Comparison of ENCODE assay signal across 10 mouse cellular contexts in the genomic region with DNA sequence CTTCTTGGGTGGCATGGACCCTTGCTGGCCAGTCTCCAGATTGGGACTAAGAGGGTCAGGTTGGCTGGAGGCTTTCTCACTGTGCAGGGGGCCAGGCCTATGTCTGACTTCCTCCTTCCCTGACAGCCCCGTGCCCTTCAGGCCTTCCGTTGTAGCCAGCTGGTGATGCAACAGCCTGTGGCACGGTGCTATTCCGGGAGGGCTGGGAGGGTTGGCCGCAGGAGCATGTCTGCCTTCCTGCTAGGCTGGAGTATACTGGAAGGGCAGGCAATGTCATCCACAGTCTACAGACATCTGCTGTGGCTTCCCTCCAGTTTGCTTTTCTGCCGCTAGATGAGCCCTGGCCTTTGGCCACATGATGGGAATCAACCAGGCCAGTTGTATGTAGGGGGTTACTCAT. TPM values are rescaled to one million over a fixed set of nuclear protein-coding genes. Genes with fewer than 3 reads are reported as not detected.
DNase-seq lines count a peak whose midpoint lies in the region; ATAC-seq and TF ChIP-seq lines count a peak whose summit lies in the region.
"Had no signal": no experiment of that assay in that cellular context is flagged by ENCODE, and none has a peak within 500 bp of the region (broad histone marks: within the 10 kb centered on the region; RNA-seq: fewer than 3 reads in every experiment).

No protein-coding gene starts in this region.

- no peaks in the 10 kb centered on the region for H3K27me3 ChIP-seq in heart, adult 2 months (ENCODE audit: control insufficient read depth, insufficient read depth, low read length)
- H3K27me3 ChIP-seq in heart, embryonic 10.5 days (ENCODE audit: insufficient read depth, poor library complexity, severe bottlenecking): peaks cover 4% of the 10 kb centered on the region
- H3K27me3 ChIP-seq in heart, postnatal 0 days (ENCODE audit: control insufficient read depth, insufficient read depth, low read length): no peaks in the 10 kb centered on the region
- H3K27me3 ChIP-seq: midbrain, embryonic 12.5 days had no signal

- no peak overlapping the region for H3K4me2 ChIP-seq in heart, postnatal 0 days (ENCODE audit: low read depth, low read length)
- H3K4me2 ChIP-seq: midbrain, embryonic 12.5 days had no signal

- peak; percentile 76 for ATAC-seq in heart, postnatal 0 days (ENCODE audit: insufficient read depth, low read depth)

- H3K79me2 ChIP-seq in heart, adult 2 months (replicated peaks; ENCODE audit: control insufficient read depth, insufficient read depth, low read length): no peaks in the 10 kb centered on the region

- no peak for TF ChIP-seq CTCF in heart, adult 2 months (IDR thresholded peaks at IDR 0.05)
- TF ChIP-seq CTCF in bone marrow macrophage, adult 2 months (IDR thresholded peaks at IDR 0.05; ENCODE audit: low read depth, low read length): no peak
- TF ChIP-seq CTCF in heart, postnatal 0 days (IDR thresholded peaks at IDR 0.05; ENCODE audit: low read depth): no peak

- peak overlapping the region; percentile 45; the same call in 1 of the 2 replicates for H3K9ac ChIP-seq in heart, adult 2 months (ENCODE audit: low read depth, low read length)
- H3K9ac ChIP-seq in heart, postnatal 0 days (replicated peaks; ENCODE audit: low read depth, low read length): no peak overlapping the region
- H3K9ac ChIP-seq: midbrain, embryonic 12.5 days had no signal

- TF ChIP-seq EP300 in heart, adult 2 months (IDR thresholded peaks at IDR 0.05; ENCODE audit: insufficient read depth, low read depth, low read length): no peak; the same call in 1 of the 2 replicates
- TF ChIP-seq EP300 in heart, postnatal 0 days (IDR thresholded peaks at IDR 0.05; ENCODE audit: low read depth): no peak

- DNase-seq in heart, adult 2 months: peak; percentile 47 to 73
- DNase-seq in heart, embryonic 10.5 days (ENCODE audit: low spot score): no peak
- peak; percentile 60 for DNase-seq in heart, postnatal 0 days (ENCODE audit: low spot score)
- DNase-seq in lung, postnatal 4 days: peak; percentile 59 to 63
- no peak for DNase-seq in adrenal gland, postnatal 25 days
- DNase-seq in kidney, postnatal 4 days: no peak
- DNase-seq in spleen, adult 18-20 months: no peak
- DNase-seq: retina, postnatal 1 day had no signal

- H3K36me3 ChIP-seq in heart, adult 2 months (ENCODE audit: control insufficient read depth, insufficient read depth, low read length): no peaks in the 10 kb centered on the region
- H3K36me3 ChIP-seq in heart, embryonic 10.5 days: peaks cover 23% of the 10 kb centered on the region
- H3K36me3 ChIP-seq in heart, postnatal 0 days (replicated peaks; ENCODE audit: control insufficient read depth, insufficient read depth, low read length): peaks cover 14% of the 10 kb centered on the region; the same call in 1 of the 2 replicates

- no peak overlapping the region for H3K4me3 ChIP-seq in heart, adult 2 months
- no peak overlapping the region for H3K4me3 ChIP-seq in heart, embryonic 10.5 days
- peak overlapping the region; percentile 77 for H3K4me3 ChIP-seq in bone marrow macrophage, adult 2 months (ENCODE audit: insufficient read depth, low read length)
- H3K4me3 ChIP-seq in heart, postnatal 0 days (ENCODE audit: low read depth, low read length): no peak overlapping the region
- H3K4me3 ChIP-seq: midbrain, embryonic 12.5 days had no signal

- H3K27ac ChIP-seq in heart, adult 2 months: peak overlapping the region; percentile 77
- no peak overlapping the region for H3K27ac ChIP-seq in heart, embryonic 10.5 days
- peak overlapping the region; percentile 77 for H3K27ac ChIP-seq in bone marrow macrophage, adult 2 months (ENCODE audit: insufficient read depth, low read depth, low read length)
- H3K27ac ChIP-seq in heart, postnatal 0 days (ENCODE audit: low read depth): peak overlapping the region; percentile 22
- H3K27ac ChIP-seq: midbrain, embryonic 12.5 days had no signal

- 32% methylated on average over 6 of the region's 6 CpGs for WGBS in heart, adult 2 months
- WGBS in heart, embryonic 10.5 days: 75% methylated on average over 6 of the region's 6 CpGs
- WGBS in heart, postnatal 0 days: 42% methylated on average over 6 of the region's 6 CpGs

- H3K4me1 ChIP-seq in heart, adult 2 months (ENCODE audit: control insufficient read depth, insufficient read depth, low read length): peaks cover 8% of the 10 kb centered on the region
- H3K4me1 ChIP-seq in heart, embryonic 10.5 days: peaks cover 21% of the 10 kb centered on the region
- peaks cover 26% of the 10 kb centered on the region for H3K4me1 ChIP-seq in bone marrow macrophage, adult 2 months (ENCODE audit: control insufficient read depth, insufficient read depth, low read length)
- peaks cover 8% of the 10 kb centered on the region for H3K4me1 ChIP-seq in heart, postnatal 0 days (ENCODE audit: control insufficient read depth, insufficient read depth)
- H3K4me1 ChIP-seq: midbrain, embryonic 12.5 days had no signal

- no peaks in the 10 kb centered on the region for H3K9me3 ChIP-seq in heart, embryonic 10.5 days
- no peaks in the 10 kb centered on the region for H3K9me3 ChIP-seq in heart, postnatal 0 days (replicated peaks; ENCODE audit: control insufficient read depth, low read length)
- H3K9me3 ChIP-seq: midbrain, embryonic 12.5 days had no signal

- peak; percentile 48; the same call in 1 of the 2 replicates for TF ChIP-seq POLR2A in heart, adult 2 months (IDR thresholded peaks at IDR 0.05; ENCODE audit: insufficient read depth, low read depth, low read length)
- TF ChIP-seq POLR2A in bone marrow macrophage, adult 2 months (IDR thresholded peaks at IDR 0.05; ENCODE audit: borderline replicate concordance, low read depth, low read length): no peak

- intact Hi-C loops in heart, adult 2 months (cut with DNase I): no loop called here

RNA-seq across cellular contexts. Expression of a gene that starts 0.7 kb away (rescaled TPM):
- 1 to 10 TPM; 1.0 to 1.2 TPM for total RNA-seq in heart, adult 2 months (2021)
- 2.3 and 4.1 TPM in 2 replicates for polyA plus RNA-seq in heart, adult 2 months (2012; rRNA removed)
- 0.31 and 0.62 TPM in 2 replicates for polyA plus RNA-seq in heart, embryonic 10.5 days (2016; fragmentation: Nextera tagmentation; extraction: Ambion mirVana)
- polyA plus RNA-seq in bone marrow macrophage, adult 2 months (2012; ENCODE audit: insufficient read depth, insufficient read length, missing spikeins): 72.6 and 76.8 TPM in 2 replicates
- 1.5 TPM in 1 of 2 replicates, not detected in the other for total RNA-seq in heart, postnatal 0 days (2014; rRNA removed; ENCODE audit: low replicate concordance)
- polyA plus RNA-seq in heart, postnatal 0 days (2015; fragmentation: Nextera tagmentation; extraction: Ambion mirVana): 0.18 and 0.31 TPM in 2 replicates
- 0.97 TPM in 1 of 2 replicates, not detected in the other for total RNA-seq in adrenal gland, postnatal 25 days (2021)

RNA-seq across cellular contexts. Expression of a gene that starts 8.1 kb away (rescaled TPM):
- total RNA-seq in heart, adult 2 months (2021): 10 to 100 TPM; 23.2 to 25.9 TPM
- 22.6 and 22.7 TPM in 2 replicates for polyA plus RNA-seq in heart, adult 2 months (2012; rRNA removed)
- 32.7 and 34.7 TPM in 2 replicates for polyA plus RNA-seq in heart, embryonic 10.5 days (2016; fragmentation: Nextera tagmentation; extraction: Ambion mirVana)
- 11.9 and 12.5 TPM in 2 replicates for polyA plus RNA-seq in bone marrow macrophage, adult 2 months (2012; ENCODE audit: insufficient read depth, insufficient read length, missing spikeins)
- 20.2 and 23.0 TPM in 2 replicates for total RNA-seq in heart, postnatal 0 days (2014; rRNA removed; ENCODE audit: low replicate concordance)
- 17.0 and 18.6 TPM in 2 replicates for polyA plus RNA-seq in heart, postnatal 0 days (2015; fragmentation: Nextera tagmentation; extraction: Ambion mirVana)
- 20.5 and 21.1 TPM in 2 replicates for total RNA-seq in adrenal gland, postnatal 25 days (2021)

RNA-seq across cellular contexts. Expression of a gene that starts 20.5 kb away (rescaled TPM):
- total RNA-seq in heart, adult 2 months (2021): 1 to 10 TPM; 7.2 to 9.5 TPM
- 20.4 and 24.3 TPM in 2 replicates for polyA plus RNA-seq in heart, adult 2 months (2012; rRNA removed)
- polyA plus RNA-seq in heart, embryonic 10.5 days (2016; fragmentation: Nextera tagmentation; extraction: Ambion mirVana): 27.1 and 31.7 TPM in 2 replicates
- polyA plus RNA-seq in bone marrow macrophage, adult 2 months (2012; ENCODE audit: insufficient read depth, insufficient read length, missing spikeins): 16.3 and 18.3 TPM in 2 replicates
- 9.6 and 24.1 TPM in 2 replicates for total RNA-seq in heart, postnatal 0 days (2014; rRNA removed; ENCODE audit: low replicate concordance)
- 7.8 and 8.1 TPM in 2 replicates for polyA plus RNA-seq in heart, postnatal 0 days (2015; fragmentation: Nextera tagmentation; extraction: Ambion mirVana)
- 40.9 and 42.0 TPM in 2 replicates for total RNA-seq in adrenal gland, postnatal 25 days (2021)

RNA-seq across cellular contexts. Expression of a gene that starts 29.1 kb away (rescaled TPM):
- total RNA-seq in heart, adult 2 months (2021): 10 to 100 TPM; 40.5 to 46.9 TPM
- polyA plus RNA-seq in heart, adult 2 months (2012; rRNA removed): 59.7 and 85.6 TPM in 2 replicates
- 94.7 and 113 TPM in 2 replicates for polyA plus RNA-seq in heart, embryonic 10.5 days (2016; fragmentation: Nextera tagmentation; extraction: Ambion mirVana)
- polyA plus RNA-seq in bone marrow macrophage, adult 2 months (2012; ENCODE audit: insufficient read depth, insufficient read length, missing spikeins): 61.5 and 70.4 TPM in 2 replicates
- 57.4 and 67.4 TPM in 2 replicates for total RNA-seq in heart, postnatal 0 days (2014; rRNA removed; ENCODE audit: low replicate concordance)
- 56.4 and 57.2 TPM in 2 replicates for polyA plus RNA-seq in heart, postnatal 0 days (2015; fragmentation: Nextera tagmentation; extraction: Ambion mirVana)
- 106 and 110 TPM in 2 replicates for total RNA-seq in adrenal gland, postnatal 25 days (2021)

RNA-seq across cellular contexts. Expression of a gene that starts 29.2 kb away (rescaled TPM):
- 100 to 1,000 TPM; 139 to 160 TPM for total RNA-seq in heart, adult 2 months (2021)
- polyA plus RNA-seq in heart, adult 2 months (2012; rRNA removed): 69.1 and 123 TPM in 2 replicates
- 153 and 171 TPM in 2 replicates for polyA plus RNA-seq in heart, embryonic 10.5 days (2016; fragmentation: Nextera tagmentation; extraction: Ambion mirVana)
- 38.5 and 51.6 TPM in 2 replicates for polyA plus RNA-seq in bone marrow macrophage, adult 2 months (2012; ENCODE audit: insufficient read depth, insufficient read length, missing spikeins)
- 52.5 and 102 TPM in 2 replicates for total RNA-seq in heart, postnatal 0 days (2014; rRNA removed; ENCODE audit: low replicate concordance)
- polyA plus RNA-seq in heart, postnatal 0 days (2015; fragmentation: Nextera tagmentation; extraction: Ambion mirVana): 91.1 and 99.2 TPM in 2 replicates
- 117 and 151 TPM in 2 replicates for total RNA-seq in adrenal gland, postnatal 25 days (2021)

Comparison
In these comparisons a context has a peak if more than half of its experiments do, and no peak if none do; other contexts are left out.
1. DNase-seq: peak in heart, adult 2 months (2 of 2), heart, postnatal 0 days (single experiment) and lung, postnatal 4 days (2 of 2); none in heart, embryonic 10.5 days (single experiment), adrenal gland, postnatal 25 days (single experiment), kidney, postnatal 4 days (0 of 2) and spleen, adult 18-20 months (0 of 2).
2. RNA of a gene that starts 0.7 kb away (polyA plus RNA-seq): 72.6 to 76.8 TPM in bone marrow macrophage, adult 2 months; 2.3 to 4.1 TPM in heart, adult 2 months, 0.31 to 0.62 TPM in heart, embryonic 10.5 days and 0.18 to 0.31 TPM in heart, postnatal 0 days; every median in the first group is over 10 times any median in the second.